Mouse (Mus musculus) G1E (cell line): ENCODE measurements around the gene Ralgapa2.

ENCODE experiments used
- CTCF ChIP-seq: IDR thresholded peaks from 2 replicates; pipeline ENCODE4 v1.5.1; 2012; ENCODE audit warnings: low read depth, low read length, inconsistent platforms, mixed read lengths
- GATA1 ChIP-seq: IDR thresholded peaks from 2 replicates; pipeline ENCODE4 v1.6.1; 2012; ENCODE audit warnings: borderline replicate concordance, low read length, inconsistent platforms, mixed read lengths
- GATA2 ChIP-seq: IDR thresholded peaks from 2 replicates; pipeline ENCODE4 v1.6.1; 2012; ENCODE audit warnings: low read depth, low read length, inconsistent platforms, borderline replicate concordance
- POLR2AphosphoS5 ChIP-seq: IDR thresholded peaks from 2 replicates; pipeline ENCODE4 v1.6.1; 2012; ENCODE audit warnings: low read depth, low read length, inconsistent platforms; ENCODE audit not compliant: insufficient replicate concordance
- TAL1 ChIP-seq: conservative IDR thresholded peaks from 2 replicates; pipeline ENCODE4 v1.6.1; 2012; ENCODE audit warnings: low read depth, low read length, inconsistent platforms, mixed read lengths

GRCm38 (mm10) chr2:146218881-146219535, 293.1 kb downstream of the Ralgapa2 start:
- TF ChIP-seq CTCF (no peak), POLR2AphosphoS5 (no peak), TAL1 (no peak), GATA1 (no peak), GATA2 (no peak)
